Mouse (Mus musculus) spleen, postnatal 10 days (tissue): ENCODE measurements at regions not wholly inside any gene's neighbourhood (a gene's known extent, or its start where the extent isn't known, plus 50 kb on each side); places are given as distances from the start of the nearest gene placed in this dataset.

Experiments used
- DNase-seq, 2 experiments: peaks; one replicate each; pipeline ENCODE4 v3.0.0; 2021 to 2022; ENCODE audit warnings: low spot score in 2 of 2

DNA sequence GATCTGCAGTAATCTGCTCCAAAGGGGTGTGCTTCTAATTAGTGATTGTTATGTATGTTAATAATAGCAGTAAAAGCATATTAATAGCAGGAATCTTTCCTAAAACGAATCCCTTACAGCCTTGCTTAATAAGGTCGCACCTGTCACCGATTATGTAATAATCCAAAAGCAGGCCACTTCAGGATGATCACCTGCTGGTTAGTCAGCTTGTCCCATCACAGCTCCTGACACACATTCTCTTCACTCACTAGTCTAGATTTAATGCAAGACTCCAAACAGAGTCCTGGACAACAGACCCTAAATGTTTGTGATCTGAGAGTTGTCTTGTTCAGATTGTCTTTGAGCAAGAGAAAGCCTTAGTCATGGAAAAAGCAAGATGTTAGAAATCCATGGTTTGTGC, 85.2 kb upstream of the Kctd3 start:
- DNase-seq = no peak

DNA sequence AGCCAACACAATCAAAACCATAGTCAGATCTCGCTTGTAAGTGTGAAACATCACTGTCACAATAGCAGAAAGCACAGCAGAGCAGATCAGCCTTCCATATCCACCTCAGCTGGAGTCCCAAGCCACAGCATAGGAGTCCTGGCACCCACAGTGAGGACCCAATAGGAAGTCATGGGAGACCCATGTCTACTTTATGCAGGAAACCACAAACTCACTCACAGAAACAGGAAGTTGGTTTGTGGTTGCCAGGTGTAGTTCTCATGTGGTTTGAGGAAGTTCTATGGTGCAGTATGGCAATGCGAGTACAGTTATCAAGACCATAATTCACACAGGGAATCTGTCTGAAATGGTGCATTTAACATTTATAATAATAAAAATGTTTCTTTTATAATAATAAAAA, 77.6 kb upstream of the Kctd3 start:
- DNase-seq = peak in 1 of 2 experiments; percentile 29

DNA sequence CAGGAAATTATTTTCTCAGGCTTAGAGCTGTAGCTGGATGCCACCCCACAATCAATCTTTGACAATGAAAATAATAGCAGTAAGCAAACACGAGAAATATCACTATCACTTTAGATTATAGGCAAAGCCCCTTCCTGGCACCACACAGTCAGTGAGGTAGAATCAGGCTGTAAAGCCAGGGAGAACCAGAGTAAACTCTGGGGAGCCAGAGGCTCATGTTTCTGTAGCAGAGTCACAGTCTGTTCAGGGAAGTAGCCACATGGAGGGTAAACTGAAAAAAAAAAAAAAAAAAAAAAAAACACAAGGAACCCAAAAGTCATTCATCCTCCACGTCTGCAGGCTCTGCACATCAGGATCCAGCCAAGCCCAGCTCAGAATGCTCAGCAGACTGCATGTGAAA, 73.6 kb upstream of the Kctd3 start:
- DNase-seq = no peak

DNA sequence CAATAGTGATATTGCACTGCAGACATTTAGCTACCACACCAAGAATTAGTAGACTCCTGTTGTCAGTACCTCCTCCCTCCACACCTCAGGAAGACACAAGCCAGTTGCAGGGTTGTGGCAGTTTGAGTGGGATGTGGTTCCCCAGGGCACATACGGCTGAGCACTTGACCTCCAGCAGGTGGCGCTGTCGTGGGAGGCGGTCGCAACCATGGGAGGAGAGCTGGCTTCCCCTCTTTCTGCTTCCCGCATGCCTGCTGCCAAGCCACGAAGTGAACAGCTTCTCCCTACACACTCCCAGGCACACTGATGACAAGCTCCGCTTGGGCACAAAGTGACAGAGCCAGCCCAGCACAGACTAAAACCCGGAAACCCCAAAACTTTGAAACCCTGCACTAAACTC, 73.2 kb upstream of the Kctd3 start:
- DNase-seq = peak in 1 of 2 experiments; percentile 54

DNA sequence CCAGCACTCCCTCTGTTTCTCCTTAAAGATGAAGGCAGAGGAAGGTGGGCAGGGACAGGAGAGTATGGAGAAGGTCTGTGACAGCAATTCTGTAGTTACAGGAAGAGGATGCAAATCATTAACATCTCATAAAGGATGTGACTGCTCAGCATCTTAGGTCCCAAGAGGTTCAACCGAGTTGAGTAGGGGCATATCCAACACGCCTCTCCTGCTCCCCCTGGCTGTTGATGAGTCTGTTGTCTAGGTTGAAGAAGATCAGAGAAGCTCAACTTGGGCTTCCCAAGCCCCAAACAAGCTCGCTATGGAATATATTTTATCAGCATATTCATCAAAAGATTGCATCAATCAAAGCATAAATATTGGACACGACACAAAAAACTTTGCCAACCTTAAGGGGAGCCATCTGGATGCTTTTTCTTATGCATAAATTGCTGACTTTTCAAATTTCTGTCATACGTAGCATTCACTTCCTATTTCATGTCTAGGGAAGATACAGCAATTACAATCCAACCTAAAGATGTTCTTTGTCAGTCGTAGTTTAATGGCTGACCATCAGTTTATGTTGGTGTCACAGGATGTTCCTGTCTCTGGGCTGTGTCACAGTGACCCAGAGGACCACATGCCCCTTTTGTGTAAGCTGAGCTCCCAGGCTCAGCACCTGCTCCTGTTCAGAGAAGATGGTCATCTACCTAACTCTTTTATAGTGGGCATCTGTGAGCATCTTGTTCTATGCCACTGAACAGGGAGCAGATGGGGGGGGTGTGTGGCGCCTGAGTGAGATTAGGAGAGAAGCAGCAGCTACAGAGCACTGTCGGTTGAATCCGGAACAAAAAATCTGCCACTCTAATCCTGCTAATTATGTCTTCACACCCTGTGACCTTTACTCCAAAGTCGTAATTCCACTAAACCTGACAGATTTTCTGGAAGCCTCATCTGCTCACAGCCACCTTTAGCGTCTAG, 72.1 kb upstream of the Kctd3 start:
- DNase-seq = peak in 1 of 2 experiments; percentile 40

DNA sequence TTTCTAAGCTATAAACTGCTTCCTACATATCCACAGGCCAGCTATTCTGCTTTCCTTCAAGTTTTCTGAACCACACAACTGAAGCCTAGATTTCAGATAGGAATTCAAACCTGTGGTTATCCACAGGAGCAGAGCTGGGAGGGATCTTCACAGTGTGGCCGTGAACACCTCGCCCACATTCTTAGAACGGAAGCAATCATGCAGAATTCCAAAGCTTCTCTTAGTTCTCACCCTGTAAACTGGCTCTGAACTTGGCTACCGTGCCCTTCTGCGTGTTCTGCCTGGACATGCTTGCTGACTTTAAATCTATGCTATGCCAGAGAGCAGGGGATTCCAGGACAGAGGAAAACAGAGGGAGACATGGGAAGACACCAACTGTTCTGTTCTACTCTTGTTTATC, 70.2 kb upstream of the Kctd3 start:
- DNase-seq = no peak

DNA sequence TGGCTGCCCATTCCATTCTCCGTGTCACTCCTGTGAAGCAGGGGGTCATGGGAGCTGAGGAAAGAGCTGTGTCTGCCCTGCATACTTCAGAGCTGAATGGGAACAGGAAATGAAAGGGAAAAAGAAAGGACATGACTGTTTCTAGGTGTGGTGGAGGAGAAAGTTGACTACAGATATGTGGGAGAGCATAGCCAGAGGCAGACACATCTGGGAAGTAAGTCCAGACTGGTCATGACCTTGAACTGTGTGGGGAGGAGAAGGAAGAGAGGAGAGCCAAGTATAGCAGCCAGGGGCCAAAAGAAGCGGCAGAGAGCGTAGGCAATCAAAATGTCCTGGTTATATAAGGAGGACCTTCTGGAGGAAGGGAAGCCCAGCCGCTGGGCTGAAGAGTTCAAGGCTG, 68.6 kb upstream of the Kctd3 start:
- no peak for DNase-seq

DNA sequence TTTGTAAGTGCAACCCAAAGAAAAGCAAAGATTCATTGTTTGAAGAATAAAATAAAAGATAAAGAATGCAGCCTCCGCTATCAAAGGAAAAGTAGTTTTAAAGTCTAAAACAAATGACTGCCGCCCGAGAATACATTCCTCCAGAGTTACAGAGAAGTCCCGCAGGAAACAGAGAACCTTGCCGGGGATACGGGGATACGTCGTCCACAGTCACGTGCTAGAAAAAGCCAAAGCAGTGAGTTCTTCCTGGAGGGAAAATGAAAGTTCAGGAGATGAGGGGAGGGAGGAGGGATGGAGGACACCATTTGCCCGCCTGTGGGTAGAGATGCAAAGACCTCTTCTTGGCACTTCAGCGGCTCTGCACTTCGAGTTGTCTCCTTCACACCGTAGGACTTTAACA, 68.0 kb upstream of the Kctd3 start:
- no peak for DNase-seq

DNA sequence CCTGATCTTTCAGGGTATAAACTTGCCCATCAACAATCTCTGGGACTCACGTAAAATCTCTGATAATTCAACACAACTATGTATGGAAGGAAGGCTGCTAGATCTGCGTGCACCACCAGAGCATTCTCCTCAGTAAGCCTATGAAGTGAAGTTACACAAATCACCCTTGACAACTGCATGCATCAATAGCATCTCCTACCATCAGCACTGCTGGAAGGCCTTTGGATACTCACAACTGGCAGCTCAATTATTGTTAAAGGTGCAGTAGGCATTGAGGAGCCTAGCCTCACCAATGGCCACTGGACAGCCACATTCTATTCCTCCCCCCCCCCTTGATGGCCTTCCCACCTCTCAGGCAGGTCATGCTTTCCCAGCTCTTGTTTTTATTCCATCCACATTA, 64.9 kb upstream of the Kctd3 start:
- no peak for DNase-seq

DNA sequence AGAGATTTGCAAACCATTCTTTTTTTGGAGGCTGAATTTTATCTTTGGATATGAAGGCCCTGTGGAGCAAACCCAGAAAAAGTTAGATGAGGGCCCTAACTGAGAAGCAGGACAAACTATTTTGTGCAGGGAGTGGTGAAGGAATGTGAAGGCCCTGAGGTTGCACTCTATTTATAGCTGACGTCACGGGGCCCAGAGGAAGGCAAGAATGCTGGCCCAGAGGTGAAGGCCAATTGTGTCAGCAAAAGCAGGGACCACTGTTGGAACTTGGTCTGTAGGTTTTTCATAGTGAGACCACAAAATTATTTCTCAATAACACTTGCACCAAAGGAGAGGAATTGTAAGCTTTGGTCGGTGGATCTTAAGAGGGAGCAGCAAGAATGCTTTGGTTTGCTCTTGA, 60.6 kb upstream of the Kctd3 start:
- DNase-seq = no peak

DNA sequence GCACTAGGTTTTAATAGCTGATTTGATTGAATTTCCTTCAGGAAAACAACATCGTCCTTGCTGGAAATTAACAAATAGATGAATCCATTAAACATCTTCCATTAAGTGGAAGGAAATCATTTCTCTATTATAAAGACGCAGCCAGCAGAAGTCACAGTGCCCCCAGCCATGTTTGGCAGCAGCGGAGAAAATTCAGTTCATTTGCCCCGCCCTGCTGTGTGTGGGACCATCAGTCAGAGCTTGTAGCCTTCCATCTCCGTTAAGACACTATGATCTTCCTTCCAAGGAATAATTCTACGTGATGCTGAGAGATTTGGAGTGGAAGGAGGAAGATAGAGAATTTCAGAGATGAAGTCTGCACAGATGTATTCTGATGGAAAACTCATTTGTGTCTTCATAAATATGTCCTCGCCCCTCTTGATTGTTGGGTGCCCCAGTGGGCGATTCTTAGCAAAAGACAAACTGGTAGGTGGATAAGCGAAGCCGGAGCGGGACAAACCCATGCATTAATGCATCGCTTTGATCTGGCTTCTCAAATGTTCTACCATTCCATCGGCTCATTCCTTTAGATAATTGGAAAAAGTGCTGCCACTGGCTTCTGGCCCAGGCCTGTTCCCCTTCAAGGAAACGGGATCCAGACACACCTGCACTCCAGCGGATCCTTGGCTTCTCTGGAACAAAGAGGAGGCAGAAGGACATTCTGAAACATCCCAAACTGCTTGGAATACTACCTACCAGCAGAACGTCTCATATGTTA, 59.7 kb upstream of the Kctd3 start:
- DNase-seq = no peak

DNA sequence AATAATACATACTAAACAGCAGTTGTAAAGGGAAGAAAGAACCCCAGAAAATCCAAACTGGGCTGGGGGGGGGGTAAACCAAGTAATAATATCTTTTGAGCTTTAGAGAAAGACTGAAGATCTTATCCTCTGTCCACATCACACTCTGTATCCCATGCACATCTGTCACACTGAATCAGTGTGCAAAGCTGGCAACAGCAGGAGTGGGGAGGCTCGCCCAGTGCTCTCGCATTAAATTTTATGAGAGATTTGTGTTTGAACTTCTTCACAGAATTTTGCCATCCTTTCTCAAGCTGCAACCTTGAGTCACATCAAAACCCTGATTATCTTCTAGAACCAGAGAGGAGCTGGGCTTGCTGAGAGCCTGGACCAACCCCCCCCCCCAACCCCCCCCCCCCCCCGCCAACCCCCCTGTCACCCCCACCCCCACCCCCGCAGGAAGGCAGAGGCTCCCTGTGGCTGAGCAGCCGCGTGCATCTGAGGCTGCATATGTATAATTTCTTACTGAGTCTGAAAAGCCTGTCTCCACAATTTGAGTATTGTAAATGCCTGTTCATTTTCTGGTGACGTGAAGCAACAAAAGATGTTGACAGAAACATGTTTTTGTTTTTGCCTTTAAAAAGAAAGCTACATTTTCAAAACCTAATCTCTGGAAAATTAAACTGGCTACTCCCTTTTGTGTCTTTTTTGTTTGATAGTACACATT, 59.0 kb upstream of the Kctd3 start:
- DNase-seq = no peak

DNA sequence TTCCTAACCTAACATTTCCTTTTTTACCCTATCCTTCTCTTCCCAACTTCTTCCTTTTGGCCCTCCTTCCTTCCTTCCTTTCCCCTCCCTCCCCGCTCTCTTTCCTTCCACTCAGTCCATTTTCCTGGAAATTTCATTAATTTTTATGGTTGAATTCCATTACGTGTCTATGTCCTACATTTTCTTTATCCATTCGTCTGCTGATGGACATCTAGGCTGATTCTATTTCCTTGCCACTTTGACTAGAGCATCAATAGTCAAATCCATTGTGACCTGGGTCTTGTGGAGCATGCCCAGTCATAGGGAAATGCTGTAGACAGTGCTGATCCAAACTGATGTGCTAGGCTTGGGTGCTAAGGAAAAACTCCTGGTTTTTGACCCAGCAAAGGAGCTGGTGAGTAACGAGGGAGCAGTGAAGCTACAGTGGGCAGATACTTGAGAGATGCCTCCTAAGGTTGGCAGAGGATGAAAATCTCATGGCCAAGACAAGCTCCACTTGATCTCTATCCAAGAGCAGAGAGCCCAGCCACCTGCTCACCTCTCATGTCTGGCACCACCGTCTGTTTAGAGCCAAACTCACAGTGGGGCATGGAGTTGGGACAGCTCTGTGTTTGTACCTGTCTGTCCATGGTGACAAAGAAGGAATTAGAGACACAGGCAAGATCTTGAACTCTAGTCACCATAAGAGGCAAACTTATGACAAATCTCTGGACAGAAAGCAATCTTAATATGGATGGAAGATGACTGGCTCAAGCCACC, 57.7 kb upstream of the Kctd3 start:
- no peak for DNase-seq

DNA sequence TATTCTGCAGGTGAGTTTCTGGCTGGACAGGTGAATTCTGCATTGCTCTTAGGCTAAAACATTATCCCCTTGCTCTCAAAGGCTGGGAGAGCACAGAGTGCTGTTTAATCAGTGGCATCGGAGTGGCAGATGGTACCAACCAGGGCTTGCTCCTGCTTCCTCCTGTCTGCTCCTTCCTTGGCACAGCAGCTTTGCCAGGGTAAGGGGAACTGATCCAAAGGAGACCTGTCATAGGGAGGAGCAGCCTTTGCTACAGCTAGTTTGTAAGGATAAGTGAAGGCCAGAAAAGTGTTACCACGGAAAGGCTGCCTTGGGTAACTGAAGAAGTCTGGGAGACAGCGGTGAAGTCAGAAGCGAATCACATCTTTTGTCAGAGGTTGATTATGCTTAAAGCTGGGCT, 57.0 kb upstream of the Kctd3 start:
- no peak for DNase-seq

DNA sequence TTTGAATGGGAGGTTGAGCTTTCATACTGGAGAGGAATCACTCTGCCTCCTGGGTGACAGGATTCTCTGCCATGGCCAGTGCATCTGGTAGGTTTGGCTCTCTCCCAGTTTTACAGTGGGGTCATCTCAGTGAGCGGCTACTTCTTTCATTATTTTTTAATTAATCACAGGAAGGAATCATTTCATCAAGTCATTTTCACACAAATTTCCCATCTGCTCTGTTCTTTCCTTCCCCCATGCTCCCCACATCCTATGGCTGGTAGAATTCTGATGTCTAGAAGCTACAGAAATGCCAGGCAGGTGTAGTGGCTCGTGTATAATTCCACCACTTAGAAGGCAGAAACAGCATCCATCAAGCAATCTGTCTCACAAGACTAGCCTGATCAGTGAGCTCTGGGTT, 56.1 kb upstream of the Kctd3 start:
- no peak for DNase-seq

DNA sequence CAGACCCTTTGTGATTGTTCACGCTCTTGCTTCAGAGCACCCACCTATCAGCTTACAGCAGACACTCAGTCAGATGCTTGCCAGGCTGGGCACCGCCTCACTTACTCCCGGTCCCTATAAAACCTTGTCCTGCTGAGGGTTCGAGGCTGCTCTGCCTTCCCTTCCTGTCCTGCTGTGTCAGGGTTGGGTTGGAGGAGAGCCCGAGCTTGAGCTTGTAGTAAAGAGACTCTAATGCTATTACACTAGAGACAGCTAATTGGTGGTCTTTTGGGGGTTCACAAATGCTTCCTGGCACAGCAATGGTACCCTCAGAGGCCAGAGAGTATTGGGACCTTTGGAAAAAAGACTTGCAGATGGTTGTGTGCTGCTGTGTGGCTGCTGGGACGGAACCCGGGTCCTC, 55.6 kb upstream of the Kctd3 start:
- DNase-seq = no peak
